Mouse (Mus musculus) neural tube, embryonic 13.5 days (tissue): Measurements from ENCODE around the gene Cdhr3. TPM values are rescaled to one million over a fixed set of nuclear protein-coding genes. Genes with fewer than 3 reads are reported as not detected.

Experiments used
- ATAC-seq: fragments of 200-750 bp; cut with Nextera tagmentation; 2 replicates; pipeline ENCODE4 v1.8.0; 2017; ENCODE audit warnings: low read depth, mild to moderate bottlenecking, moderate TSS enrichment, moderate library complexity
- H3K27ac ChIP-seq: fragments of 300-500 bp; sonication (generic); replicated peaks from 2 replicates; pipeline ENCODE4 v1.5.1; 2015; ENCODE audit warnings: moderate library complexity, mild to moderate bottlenecking, inconsistent platforms
- H3K27me3 ChIP-seq: fragments of 300-500 bp; sonication (generic); 2 replicates; pipeline ENCODE4 v1.6.1; 2015; ENCODE audit warnings: mild to moderate bottlenecking, inconsistent platforms
- H3K36me3 ChIP-seq: fragments of 300-500 bp; sonication (generic); 2 replicates; pipeline ENCODE4 v1.6.1; 2015; ENCODE audit warnings: mild to moderate bottlenecking, inconsistent platforms
- H3K4me1 ChIP-seq: fragments of 300-500 bp; sonication (generic); replicated peaks from 2 replicates; pipeline ENCODE4 v1.6.1; 2015; ENCODE audit warnings: inconsistent platforms
- H3K4me2 ChIP-seq: fragments of 300-500 bp; sonication (generic); 2 replicates; pipeline ENCODE4 v1.6.1; 2015; ENCODE audit warnings: inconsistent platforms, mild to moderate bottlenecking, moderate library complexity
- H3K4me3 ChIP-seq: fragments of 300-500 bp; sonication (generic); 2 replicates; pipeline ENCODE4 v1.5.1; 2015; ENCODE audit warnings: mild to moderate bottlenecking, inconsistent platforms
- H3K9ac ChIP-seq: fragments of 300-500 bp; sonication (generic); 2 replicates; pipeline ENCODE4 v1.6.1; 2015; ENCODE audit warnings: moderate library complexity, mild to moderate bottlenecking, inconsistent platforms
- H3K9me3 ChIP-seq: fragments of 300-500 bp; sonication (generic); 2 replicates; pipeline ENCODE4 v1.6.1; 2016; ENCODE audit warnings: inconsistent platforms
- WGBS: fragments of 180-500 bp; shearing (Covaris S2); methylation state at CpG from one replicate; pipeline ENCODE4 v1.1.7; 2015; 5-methylcytosine and 5-hydroxymethylcytosine counted together
- polyA plus RNA-seq: library from polyadenylated mRNA; unstranded; fragments of >200 nt; fragmentation: Nextera tagmentation; extraction: Ambion mirVana; gene quantifications from 2 replicates; pipeline ENCODE4 v1.2.1, GENCODE M21; 2015

The Cdhr3 gene
- polyA plus RNA-seq = 0.18 and 0.33 TPM in 2 replicates

- Histone ChIP-seq H3K27ac (no peak within 1 kb of the TSS), H3K36me3 (no peaks in the 10 kb centered on the region), H3K9ac (no peak within 1 kb of the TSS), H3K27me3 (no peaks in the 10 kb centered on the region), H3K4me1 (no peaks in the 10 kb centered on the region; the same call in 1 of the 2 replicates), H3K4me3 (no peak within 1 kb of the TSS), H3K4me2 (no peak within 1 kb of the TSS), H3K9me3 (no peaks in the 10 kb centered on the region)
- WGBS = 73% methylated on average over 6 of the region's 6 CpGs
- ATAC-seq = no peak
Measured at GRCm38 (mm10) chr12:33092775-33093174, at the start of gene Cdhr3. Gene Cdhr3 (minus strand): TSS chr12:33092875.

GRCm38 (mm10) chr12:33139083-33139482 lies 46.4 kb upstream of the Cdhr3 start:
- no peak overlapping the region for H3K4me2 ChIP-seq
- no peak for ATAC-seq
- H3K4me1 ChIP-seq = no peaks in the 10 kb centered on the region
- H3K27me3 ChIP-seq = no peaks in the 10 kb centered on the region
- H3K27ac ChIP-seq = no peak overlapping the region
- H3K9ac ChIP-seq = no peak overlapping the region
- no peaks in the 10 kb centered on the region for H3K9me3 ChIP-seq
- WGBS = 86% methylated on average over 3 of the region's 3 CpGs
- no peaks in the 10 kb centered on the region for H3K36me3 ChIP-seq
- no peak overlapping the region for H3K4me3 ChIP-seq

- Histone ChIP-seq H3K4me3 (no peak overlapping the region), H3K36me3 (no peaks in the 10 kb centered on the region), H3K9me3 (no peaks in the 10 kb centered on the region), H3K4me2 (no peak overlapping the region), H3K27ac (no peak overlapping the region), H3K9ac (no peak overlapping the region), H3K27me3 (no peaks in the 10 kb centered on the region), H3K4me1 (no peaks in the 10 kb centered on the region)
- 97% methylated on average over 1 of the region's 1 CpGs for WGBS
- no peak for ATAC-seq
Measured at GRCm38 (mm10) chr12:33137857-33138256, 45.2 kb upstream of the Cdhr3 start.

GRCm38 (mm10) chr12:33131796-33132195 lies 39.1 kb upstream of the Cdhr3 start:
- Histone ChIP-seq H3K27ac (no peak overlapping the region), H3K4me1 (peaks cover 18% of the 10 kb centered on the region), H3K36me3 (no peaks in the 10 kb centered on the region), H3K9ac (no peak overlapping the region), H3K4me2 (no peak overlapping the region), H3K4me3 (no peak overlapping the region), H3K27me3 (no peaks in the 10 kb centered on the region), H3K9me3 (no peaks in the 10 kb centered on the region)
- WGBS = 78% methylated on average over 7 of the region's 7 CpGs
- no peak for ATAC-seq

- no peaks in the 10 kb centered on the region for H3K9me3 ChIP-seq
Measured at GRCm38 (mm10) chr12:33130401-33130800, 37.7 kb upstream of the Cdhr3 start.

GRCm38 (mm10) chr12:33129410-33129809 lies 36.7 kb upstream of the Cdhr3 start:
- Histone ChIP-seq H3K4me1 (peaks cover 18% of the 10 kb centered on the region), H3K4me3 (no peak overlapping the region), H3K27me3 (peaks cover 5% of the 10 kb centered on the region; the same call in 1 of the 2 replicates), H3K36me3 (no peaks in the 10 kb centered on the region), H3K27ac (no peak overlapping the region), H3K9me3 (no peaks in the 10 kb centered on the region), H3K4me2 (no peak overlapping the region), H3K9ac (no peak overlapping the region)
- 23% methylated on average over 4 of the region's 4 CpGs for WGBS
- ATAC-seq = no peak

More at GRCm38 (mm10) chr12:33130401-33130800, 37.7 kb upstream of the Cdhr3 start:
- ATAC-seq = peak; percentile 23; the same call in 1 of the 2 replicates
- Histone ChIP-seq H3K27ac (no peak overlapping the region), H3K36me3 (no peaks in the 10 kb centered on the region), H3K4me3 (no peak overlapping the region), H3K4me2 (no peak overlapping the region), H3K27me3 (peaks cover 5% of the 10 kb centered on the region; the same call in 1 of the 2 replicates), H3K4me1 (peaks cover 18% of the 10 kb centered on the region), H3K9ac (no peak overlapping the region)
- 34% methylated on average over 8 of the region's 8 CpGs for WGBS

GRCm38 (mm10) chr12:33128702-33129101 lies 36.0 kb upstream of the Cdhr3 start:
- peaks cover 18% of the 10 kb centered on the region for H3K4me1 ChIP-seq
- H3K36me3 ChIP-seq = no peaks in the 10 kb centered on the region
- 61% methylated on average over 7 of the region's 7 CpGs for WGBS
- no peaks in the 10 kb centered on the region for H3K9me3 ChIP-seq
- H3K27me3 ChIP-seq = peaks cover 5% of the 10 kb centered on the region; the same call in 1 of the 2 replicates
- 0 out of 2 replicates have a peak overlapping the region, but pooled peaks have one; percentile 9 for H3K27ac ChIP-seq
- no peak for ATAC-seq
- no peak overlapping the region for H3K4me3 ChIP-seq
- no peak overlapping the region for H3K9ac ChIP-seq
- H3K4me2 ChIP-seq = no peak overlapping the region

GRCm38 (mm10) chr12:33128121-33128520 lies 35.4 kb upstream of the Cdhr3 start:
- no peak for ATAC-seq
- Histone ChIP-seq H3K9me3 (no peaks in the 10 kb centered on the region), H3K4me2 (no peak overlapping the region), H3K36me3 (no peaks in the 10 kb centered on the region), H3K27me3 (peaks cover 5% of the 10 kb centered on the region; the same call in 1 of the 2 replicates), H3K4me3 (no peak overlapping the region), H3K27ac (no peak overlapping the region), H3K9ac (no peak overlapping the region), H3K4me1 (peaks cover 18% of the 10 kb centered on the region)
- 88% methylated on average over 2 of the region's 2 CpGs for WGBS

- no peak for ATAC-seq
- Histone ChIP-seq H3K4me2 (no peak overlapping the region), H3K9me3 (no peaks in the 10 kb centered on the region), H3K36me3 (no peaks in the 10 kb centered on the region), H3K4me1 (peaks cover 18% of the 10 kb centered on the region), H3K9ac (no peak overlapping the region), H3K27ac (no peak overlapping the region), H3K27me3 (peaks cover 5% of the 10 kb centered on the region; the same call in 1 of the 2 replicates), H3K4me3 (no peak overlapping the region)
Measured at GRCm38 (mm10) chr12:33126243-33126642, 33.6 kb upstream of the Cdhr3 start.

GRCm38 (mm10) chr12:33125594-33126227 lies 33.0 kb upstream of the Cdhr3 start:
- WGBS = 79% methylated on average over 9 of the region's 9 CpGs
- no peak overlapping the region for H3K4me2 ChIP-seq
- ATAC-seq = no peak

GRCm38 (mm10) chr12:33118624-33119301 lies 26.1 kb upstream of the Cdhr3 start:
- no peak overlapping the region for H3K27ac ChIP-seq
- no peak for ATAC-seq
- WGBS = 51% methylated on average over 15 of the region's 15 CpGs
- no peak overlapping the region for H3K4me3 ChIP-seq
- no peaks in the 10 kb centered on the region for H3K9me3 ChIP-seq
- no peak overlapping the region for H3K4me2 ChIP-seq
- H3K4me1 ChIP-seq = no peaks in the 10 kb centered on the region
- H3K9ac ChIP-seq = no peak overlapping the region
- no peaks in the 10 kb centered on the region for H3K27me3 ChIP-seq
- no peaks in the 10 kb centered on the region for H3K36me3 ChIP-seq

More at GRCm38 (mm10) chr12:33125594-33126227, 33.0 kb upstream of the Cdhr3 start:
- H3K4me1 ChIP-seq = peaks cover 18% of the 10 kb centered on the region
- no peaks in the 10 kb centered on the region for H3K36me3 ChIP-seq
- H3K27me3 ChIP-seq = peaks cover 5% of the 10 kb centered on the region; the same call in 1 of the 2 replicates
- H3K9ac ChIP-seq = no peak overlapping the region
- H3K4me3 ChIP-seq = no peak overlapping the region
- no peaks in the 10 kb centered on the region for H3K9me3 ChIP-seq
- no peak overlapping the region for H3K27ac ChIP-seq

GRCm38 (mm10) chr12:33110894-33111471 lies 18.3 kb upstream of the Cdhr3 start:
- H3K36me3 ChIP-seq = no peaks in the 10 kb centered on the region
- H3K9me3 ChIP-seq = no peaks in the 10 kb centered on the region
- no peak overlapping the region for H3K4me2 ChIP-seq
- H3K27ac ChIP-seq = peak overlapping the region; percentile 64
- ATAC-seq = peak; percentile 51; the same call in 1 of the 2 replicates
- H3K4me1 ChIP-seq = peaks cover 41% of the 10 kb centered on the region
- no peak overlapping the region for H3K9ac ChIP-seq
- H3K4me3 ChIP-seq = no peak overlapping the region
- H3K27me3 ChIP-seq = no peaks in the 10 kb centered on the region
- WGBS = 18% methylated on average over 14 of the region's 14 CpGs
